In genomic region chr11:85834386-85834931, GRCm38 (mm10) we compare ENCODE assay signal across 9 mouse cellular contexts. TPM values are rescaled to one million over a fixed set of nuclear protein-coding genes. Genes with fewer than 3 reads are reported as not detected.
DNase-seq lines count a peak whose midpoint lies in the region; ATAC-seq lines count a peak whose summit lies in the region.
"Had no signal": no experiment of that assay in that cellular context is flagged by ENCODE, and none has a peak within 500 bp of the region (broad histone marks: within the 10 kb centered on the region; RNA-seq: fewer than 3 reads in every experiment).

No protein-coding gene starts in this region.

- H3K9ac ChIP-seq in forebrain, embryonic 11.5 days (ENCODE audit: low read length): no peak overlapping the region; the same call in 1 of the 2 replicates
- H3K9ac ChIP-seq in forebrain, embryonic 13.5 days: no peak overlapping the region
- peak overlapping the region; percentile 82 for H3K9ac ChIP-seq in limb, embryonic 11.5 days (ENCODE audit: low read length)
- peak overlapping the region; percentile 91 for H3K9ac ChIP-seq in stomach, embryonic 16.5 days (ENCODE audit: low read length)

- intact Hi-C loops in gastrocnemius, postnatal 14 days (cut with DNase I; ENCODE audit: low total_unique reads): no loop called here

- ATAC-seq in forebrain, embryonic 11.5 days (replicated peaks; ENCODE audit: low FRiP score): no peak
- no peak for ATAC-seq in forebrain, embryonic 13.5 days
- no peak for ATAC-seq in limb, embryonic 11.5 days (ENCODE audit: insufficient number of reproducible peaks, low FRiP score, low TSS enrichment, low read depth)
- no peak for ATAC-seq in stomach, embryonic 16.5 days (ENCODE audit: insufficient read depth, low FRiP score)

- 1% methylated on average over 17 of the region's 17 CpGs for WGBS in forebrain, embryonic 11.5 days
- WGBS in forebrain, embryonic 13.5 days: under 1% methylated on average over 17 of the region's 17 CpGs
- 3% methylated on average over 17 of the region's 17 CpGs for WGBS in limb, embryonic 11.5 days
- 34% methylated on average over 17 of the region's 17 CpGs for WGBS in stomach, embryonic 16.5 days

- H3K4me3 ChIP-seq in forebrain, embryonic 11.5 days (ENCODE audit: low read depth, low read length): peak overlapping the region; percentile 42; the same call in 1 of the 2 replicates
- H3K4me3 ChIP-seq in forebrain, embryonic 13.5 days: no peak overlapping the region
- peak overlapping the region; percentile 61 for H3K4me3 ChIP-seq in limb, embryonic 11.5 days (ENCODE audit: low read depth, low read length)
- H3K4me3 ChIP-seq in stomach, embryonic 16.5 days (replicated peaks; ENCODE audit: low read length): peak overlapping the region; percentile 66

- H3K9me3 ChIP-seq in forebrain, embryonic 11.5 days (ENCODE audit: control insufficient read depth, low read length): no peaks in the 10 kb centered on the region
- H3K9me3 ChIP-seq in forebrain, embryonic 13.5 days (replicated peaks): no peaks in the 10 kb centered on the region
- no peaks in the 10 kb centered on the region; the same call in 1 of the 2 replicates for H3K9me3 ChIP-seq in limb, embryonic 11.5 days (ENCODE audit: control insufficient read depth, low read length)
- H3K9me3 ChIP-seq in stomach, embryonic 16.5 days (replicated peaks; ENCODE audit: control insufficient read depth, low read length): no peaks in the 10 kb centered on the region

- H3K36me3 ChIP-seq in forebrain, embryonic 11.5 days (ENCODE audit: control insufficient read depth, insufficient read depth, low read length): no peaks in the 10 kb centered on the region
- H3K36me3 ChIP-seq in forebrain, embryonic 13.5 days (ENCODE audit: poor library complexity, severe bottlenecking): no peaks in the 10 kb centered on the region
- H3K36me3 ChIP-seq in limb, embryonic 11.5 days (ENCODE audit: control insufficient read depth, insufficient read depth, low read length): no peaks in the 10 kb centered on the region
- H3K36me3 ChIP-seq in stomach, embryonic 16.5 days (ENCODE audit: control insufficient read depth, insufficient read depth, low read length): no peaks in the 10 kb centered on the region

- H3K4me2 ChIP-seq in forebrain, embryonic 11.5 days (ENCODE audit: low read depth, low read length, severe bottlenecking): no peak overlapping the region
- no peak overlapping the region for H3K4me2 ChIP-seq in forebrain, embryonic 13.5 days
- H3K4me2 ChIP-seq in limb, embryonic 11.5 days (ENCODE audit: low read depth, severe bottlenecking): peak overlapping the region; percentile 90
- peak overlapping the region; percentile 93 for H3K4me2 ChIP-seq in stomach, embryonic 16.5 days (ENCODE audit: low read depth, low read length)

- peaks cover 21% of the 10 kb centered on the region for H3K4me1 ChIP-seq in forebrain, embryonic 11.5 days (replicated peaks; ENCODE audit: control insufficient read depth, insufficient read depth, low read length)
- peaks cover 41% of the 10 kb centered on the region for H3K4me1 ChIP-seq in forebrain, embryonic 13.5 days
- H3K4me1 ChIP-seq in limb, embryonic 11.5 days (ENCODE audit: control insufficient read depth, insufficient read depth, low read length): peaks cover 32% of the 10 kb centered on the region
- peaks cover 27% of the 10 kb centered on the region for H3K4me1 ChIP-seq in stomach, embryonic 16.5 days (ENCODE audit: control insufficient read depth, insufficient read depth, low read length)

- peaks cover 98% of the 10 kb centered on the region for H3K27me3 ChIP-seq in forebrain, embryonic 11.5 days (ENCODE audit: control insufficient read depth, insufficient read depth, low read length)
- peaks cover 98% of the 10 kb centered on the region for H3K27me3 ChIP-seq in forebrain, embryonic 13.5 days
- H3K27me3 ChIP-seq in limb, embryonic 11.5 days (ENCODE audit: control insufficient read depth, insufficient read depth, low read length): peaks cover 74% of the 10 kb centered on the region
- H3K27me3 ChIP-seq in stomach, embryonic 16.5 days (ENCODE audit: control insufficient read depth, insufficient read depth, low read length): peaks cover 51% of the 10 kb centered on the region

- H3K27ac ChIP-seq in forebrain, embryonic 11.5 days (ENCODE audit: low read depth, low read length): no peak overlapping the region
- no peak overlapping the region for H3K27ac ChIP-seq in forebrain, embryonic 13.5 days
- H3K27ac ChIP-seq in limb, embryonic 11.5 days (replicated peaks; ENCODE audit: low read depth, low read length): peak overlapping the region; percentile 42; the same call in 1 of the 2 replicates
- peak overlapping the region; percentile 8; the same call in 1 of the 2 replicates for H3K27ac ChIP-seq in stomach, embryonic 16.5 days (ENCODE audit: low read length)

- DNase-seq in forebrain, embryonic 11.5 days (ENCODE audit: low spot score): peak; percentile 61
- DNase-seq in urinary bladder, adult 2 months (ENCODE audit: low spot score): peak; percentile 37
- DNase-seq in urinary bladder, postnatal 36 days (ENCODE audit: low spot score in 2 of 2): no peak
- peak; percentile 53 for DNase-seq in limb, embryonic 11.5 days (ENCODE audit: low spot score)
- DNase-seq in gastrocnemius, postnatal 14 days: no peak
- DNase-seq in layer of hippocampus, adult 11-12 months (ENCODE audit: low spot score): no peak

RNA-seq across cellular contexts. Expression of gene Tbx2, which starts 2.1 kb away (rescaled TPM):
- polyA plus RNA-seq in forebrain, embryonic 11.5 days (2014; fragmentation: Nextera tagmentation; extraction: Ambion mirVana): 1.5 and 2.0 TPM in 2 replicates
- polyA plus RNA-seq in forebrain, embryonic 13.5 days (2015; fragmentation: Nextera tagmentation; extraction: Ambion mirVana): 0.42 and 0.61 TPM in 2 replicates
- 130 and 133 TPM in 2 replicates for polyA plus RNA-seq in urinary bladder, adult 2 months (2012; rRNA removed)
- 11.3 and 14.9 TPM in 2 replicates for polyA plus RNA-seq in limb, embryonic 11.5 days (2014; fragmentation: Nextera tagmentation; extraction: Ambion mirVana)
- 2.9 and 3.1 TPM in 2 replicates for polyA plus RNA-seq in stomach, embryonic 16.5 days (2015; fragmentation: Nextera tagmentation; extraction: Ambion mirVana)
- total RNA-seq in gastrocnemius, postnatal 14 days (2021): 10 to 100 TPM in 1 of 2 experiments, 1 to 10 TPM in 1; 9.7 to 10.1 TPM

RNA-seq across cellular contexts. Expression of gene Gm11444, which starts 15.7 kb away (rescaled TPM):
- not detected in 2 replicates for polyA plus RNA-seq in forebrain, embryonic 11.5 days (2014; fragmentation: Nextera tagmentation; extraction: Ambion mirVana)
- not detected in 2 replicates for polyA plus RNA-seq in forebrain, embryonic 13.5 days (2015; fragmentation: Nextera tagmentation; extraction: Ambion mirVana)
- polyA plus RNA-seq in urinary bladder, adult 2 months (2012; rRNA removed): not detected in 2 replicates
- not detected in 2 replicates for polyA plus RNA-seq in limb, embryonic 11.5 days (2014; fragmentation: Nextera tagmentation; extraction: Ambion mirVana)
- not detected in 2 replicates for polyA plus RNA-seq in stomach, embryonic 16.5 days (2015; fragmentation: Nextera tagmentation; extraction: Ambion mirVana)
- total RNA-seq in gastrocnemius, postnatal 14 days (2021): not detected
- total RNA-seq: left cerebral cortex, adult 18-20 months had no signal

RNA-seq across cellular contexts. Expression of gene Tbx4, which starts 51.8 kb away (rescaled TPM):
- polyA plus RNA-seq in forebrain, embryonic 11.5 days (2014; fragmentation: Nextera tagmentation; extraction: Ambion mirVana): 0.12 and 0.21 TPM in 2 replicates
- 0.06 and 0.26 TPM in 2 replicates for polyA plus RNA-seq in forebrain, embryonic 13.5 days (2015; fragmentation: Nextera tagmentation; extraction: Ambion mirVana)
- polyA plus RNA-seq in urinary bladder, adult 2 months (2012; rRNA removed): 17.1 and 23.1 TPM in 2 replicates
- 36.3 and 36.7 TPM in 2 replicates for polyA plus RNA-seq in limb, embryonic 11.5 days (2014; fragmentation: Nextera tagmentation; extraction: Ambion mirVana)
- 0.17 and 0.22 TPM in 2 replicates for polyA plus RNA-seq in stomach, embryonic 16.5 days (2015; fragmentation: Nextera tagmentation; extraction: Ambion mirVana)
- total RNA-seq in gastrocnemius, postnatal 14 days (2021): 1 to 10 TPM; 1.7 to 2.6 TPM

Comparison
In these comparisons a context has a peak if more than half of its experiments do, and no peak if none do; other contexts are left out.
1. DNase-seq: peak in forebrain, embryonic 11.5 days (single experiment), urinary bladder, adult 2 months (single experiment) and limb, embryonic 11.5 days (single experiment); none in urinary bladder, postnatal 36 days (0 of 2), gastrocnemius, postnatal 14 days (single experiment) and layer of hippocampus, adult 11-12 months (single experiment).
2. H3K27ac ChIP-seq: peak in limb, embryonic 11.5 days (single experiment) and stomach, embryonic 16.5 days (single experiment); none in forebrain, embryonic 11.5 days (single experiment) and forebrain, embryonic 13.5 days (single experiment).
3. H3K4me2 ChIP-seq: peak in limb, embryonic 11.5 days (single experiment) and stomach, embryonic 16.5 days (single experiment); none in forebrain, embryonic 11.5 days (single experiment) and forebrain, embryonic 13.5 days (single experiment).
4. H3K9ac ChIP-seq: peak in limb, embryonic 11.5 days (single experiment) and stomach, embryonic 16.5 days (single experiment); none in forebrain, embryonic 11.5 days (single experiment) and forebrain, embryonic 13.5 days (single experiment).
5. RNA of gene Tbx4, which starts 51.8 kb away (polyA plus RNA-seq): 36.3 to 36.7 TPM in limb, embryonic 11.5 days and 17.1 to 23.1 TPM in urinary bladder, adult 2 months; 0.12 to 0.21 TPM in forebrain, embryonic 11.5 days, 0.17 to 0.22 TPM in stomach, embryonic 16.5 days and 0.06 to 0.26 TPM in forebrain, embryonic 13.5 days; every median in the first group is over 10 times any median in the second.